Mouse (Mus musculus) neural tube, embryonic 11.5 days (tissue): ENCODE results near the gene Esr1. TPM values are rescaled to one million over a fixed set of nuclear protein-coding genes. Genes with fewer than 3 reads are reported as not detected.

Experiments
- ATAC-seq: fragments of 200-750 bp; cut with Nextera tagmentation; 2 replicates; pipeline ENCODE4 v1.8.0; 2017; ENCODE audit warnings: moderate number of reproducible peaks, mild to moderate bottlenecking, moderate TSS enrichment, moderate library complexity; ENCODE audit not compliant: insufficient read depth, low FRiP score, low TSS enrichment
- DNase-seq: peaks from one replicate; pipeline ENCODE4 v3.0.0-alpha.2; 2015; ENCODE audit warnings: low spot score
- H3K27ac ChIP-seq: fragments of 300-500 bp; sonication (generic); 2 replicates; pipeline ENCODE4 v1.5.1; 2014; ENCODE audit warnings: low read depth, mild to moderate bottlenecking, low read length
- H3K27me3 ChIP-seq: fragments of 300-500 bp; sonication (generic); 2 replicates; pipeline ENCODE4 v1.6.1; 2014; ENCODE audit warnings: mild to moderate bottlenecking, low read length, mixed read lengths; ENCODE audit not compliant: control insufficient read depth, insufficient read depth
- H3K36me3 ChIP-seq: fragments of 300-500 bp; sonication (generic); 2 replicates; pipeline ENCODE4 v1.6.1; 2014; ENCODE audit warnings: mild to moderate bottlenecking, low read length, moderate library complexity, mixed read lengths; ENCODE audit not compliant: control insufficient read depth, insufficient read depth
- H3K4me1 ChIP-seq: fragments of 300-500 bp; sonication (generic); 2 replicates; pipeline ENCODE4 v1.6.1; 2014; ENCODE audit warnings: low read length, mixed read lengths; ENCODE audit not compliant: control insufficient read depth, insufficient read depth
- H3K4me2 ChIP-seq: fragments of 300-500 bp; sonication (generic); 2 replicates; pipeline ENCODE4 v1.6.1; 2014; ENCODE audit warnings: low read depth, mild to moderate bottlenecking, moderate library complexity
- H3K4me3 ChIP-seq: fragments of 300-500 bp; sonication (generic); 2 replicates; pipeline ENCODE4 v1.5.1; 2014; ENCODE audit warnings: low read depth, low read length
- H3K9ac ChIP-seq: fragments of 300-500 bp; sonication (generic); 2 replicates; pipeline ENCODE4 v1.6.1; 2014; ENCODE audit warnings: mild to moderate bottlenecking, low read length
- H3K9me3 ChIP-seq: fragments of 300-500 bp; sonication (generic); 2 replicates; pipeline ENCODE4 v1.6.1; 2016; ENCODE audit warnings: low read length; ENCODE audit not compliant: control insufficient read depth
- WGBS: fragments of 180-500 bp; shearing (Covaris S2); extraction: QIAGEN DNeasy Blood & Tissue Kit; methylation state at CpG from one replicate; pipeline ENCODE4 v1.1.7; 2014; 5-methylcytosine and 5-hydroxymethylcytosine counted together
- polyA plus RNA-seq: library from polyadenylated mRNA; unstranded; fragments of >200 nt; fragmentation: Nextera tagmentation; extraction: Ambion mirVana; gene quantifications from 2 replicates; pipeline ENCODE4 v1.2.1, GENCODE M21; 2014

Esr1 gene
- polyA plus RNA-seq, 1 experiment from 2014 or later = 0.08 TPM

DNA sequence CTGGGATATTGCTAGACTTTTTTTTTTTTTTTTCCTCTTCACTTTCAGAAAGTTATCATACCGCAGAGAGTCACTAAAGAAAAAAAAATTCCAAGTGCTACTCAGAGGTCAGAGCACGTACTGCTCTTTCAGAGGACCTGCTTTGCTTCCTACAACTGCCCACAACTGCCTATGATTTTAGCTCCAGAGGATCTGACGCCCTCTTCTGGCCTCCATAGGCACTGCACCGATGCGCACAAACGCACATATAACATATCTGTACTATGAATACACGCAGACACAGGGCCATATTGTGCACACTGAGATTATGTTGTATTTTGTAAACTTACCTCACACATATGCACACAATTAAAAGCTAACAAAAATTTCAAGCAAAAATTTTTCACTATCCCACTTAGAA, 15.0 kb downstream of the Esr1 start:
- Histone ChIP-seq H3K9me3 (no peaks in the 10 kb centered on the region), H3K4me1 (no peaks in the 10 kb centered on the region), H3K27me3 (no peaks in the 10 kb centered on the region), H3K36me3 (no peaks in the 10 kb centered on the region), H3K4me3 (no peak overlapping the region), H3K9ac (no peak overlapping the region), H3K27ac (no peak overlapping the region), H3K4me2 (no peak overlapping the region)
- DNase-seq = no peak
- ATAC-seq = no peak
- WGBS = 86% methylated on average over 7 of the region's 7 CpGs

DNA sequence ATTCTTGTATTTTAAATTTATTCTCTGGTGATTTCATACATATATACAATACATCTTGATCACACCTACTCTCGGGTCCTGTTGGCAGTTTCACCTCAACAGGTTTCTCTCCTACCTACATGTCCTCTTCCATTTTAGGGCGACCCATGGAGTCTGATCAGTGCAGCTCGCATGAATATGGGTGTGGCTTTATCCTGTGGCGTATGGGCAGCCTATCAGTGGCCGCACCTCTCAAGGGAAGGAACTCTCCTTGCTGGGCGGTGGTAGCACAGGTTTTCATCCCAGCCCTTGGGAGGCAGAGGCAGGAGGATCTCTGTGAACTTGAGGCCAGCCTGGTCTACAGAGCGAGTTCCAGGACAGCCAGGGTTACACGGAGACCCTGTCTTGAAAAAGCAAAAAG, 15.6 kb downstream of the Esr1 start:
- ATAC-seq = no peak
- Histone ChIP-seq H3K9me3 (no peaks in the 10 kb centered on the region), H3K4me2 (no peak overlapping the region), H3K4me1 (no peaks in the 10 kb centered on the region), H3K27ac (no peak overlapping the region), H3K36me3 (no peaks in the 10 kb centered on the region), H3K4me3 (no peak overlapping the region), H3K9ac (no peak overlapping the region), H3K27me3 (no peaks in the 10 kb centered on the region)
- DNase-seq = no peak
- 89% methylated on average over 8 of the region's 8 CpGs for WGBS

DNA sequence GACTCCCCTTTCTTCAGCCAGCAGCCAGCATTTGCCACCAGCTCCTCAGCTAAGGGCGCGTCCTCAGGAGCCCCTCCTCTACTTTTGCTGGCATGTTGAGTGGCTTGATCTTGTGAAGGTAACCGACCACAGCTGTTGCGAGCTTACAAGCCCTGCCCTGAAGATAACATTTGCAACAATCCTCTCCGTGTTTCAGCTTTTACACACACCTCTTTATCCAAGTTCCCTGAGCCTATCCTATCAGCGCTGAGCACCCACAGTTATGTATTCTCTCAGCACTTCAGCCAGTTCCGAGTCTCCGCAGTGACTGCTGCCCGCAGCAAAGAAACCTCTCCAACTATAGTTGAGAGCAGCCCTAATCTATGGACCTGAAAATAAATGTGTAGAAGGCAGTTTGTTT, 16.0 kb downstream of the Esr1 start:
- H3K36me3 ChIP-seq = no peaks in the 10 kb centered on the region
- no peak overlapping the region for H3K9ac ChIP-seq
- H3K9me3 ChIP-seq = no peaks in the 10 kb centered on the region
- no peaks in the 10 kb centered on the region for H3K4me1 ChIP-seq
- H3K27me3 ChIP-seq = no peaks in the 10 kb centered on the region
- DNase-seq = no peak
- H3K4me3 ChIP-seq = no peak overlapping the region
- H3K4me2 ChIP-seq = no peak overlapping the region
- ATAC-seq = no peak
- no peak overlapping the region for H3K27ac ChIP-seq
- 88% methylated on average over 9 of the region's 9 CpGs for WGBS

- Histone ChIP-seq H3K36me3 (no peaks in the 10 kb centered on the region), H3K9ac (no peak overlapping the region), H3K27ac (no peak overlapping the region), H3K9me3 (no peaks in the 10 kb centered on the region), H3K4me2 (no peak overlapping the region), H3K4me1 (no peaks in the 10 kb centered on the region), H3K4me3 (no peak overlapping the region), H3K27me3 (no peaks in the 10 kb centered on the region)
- DNase-seq = no peak
- ATAC-seq = no peak
Observed at GRCm38 (mm10) chr10:4629314-4629713, 17.9 kb downstream of the Esr1 start.

DNA sequence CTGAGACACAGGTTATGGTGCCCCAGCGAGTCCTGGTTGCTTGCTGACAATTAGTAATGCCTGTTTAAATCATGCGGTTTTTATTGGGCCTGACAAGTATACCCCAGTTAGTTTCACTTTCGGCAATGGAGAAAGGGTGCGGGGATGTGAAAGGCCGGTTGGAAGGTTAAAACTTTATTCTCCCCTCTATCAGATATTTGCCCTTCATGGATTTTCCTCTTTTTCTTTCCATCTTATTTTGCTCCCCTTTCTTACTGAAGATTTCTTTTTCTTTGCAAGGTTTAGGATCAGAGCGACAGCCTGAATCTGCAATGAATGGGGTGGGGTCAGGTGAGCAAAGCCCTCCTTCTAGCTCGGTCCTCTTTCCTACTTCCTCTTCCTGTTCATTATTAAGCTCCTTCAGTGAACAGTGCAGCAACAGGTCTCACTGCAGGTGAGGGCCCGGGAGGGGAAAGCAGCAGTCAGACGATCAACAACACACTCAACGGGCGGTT, 20.9 kb downstream of the Esr1 start:
- Histone ChIP-seq H3K4me2 (no peak overlapping the region), H3K4me3 (no peak overlapping the region), H3K36me3 (no peaks in the 10 kb centered on the region), H3K27ac (no peak overlapping the region), H3K4me1 (no peaks in the 10 kb centered on the region), H3K27me3 (no peaks in the 10 kb centered on the region), H3K9me3 (no peaks in the 10 kb centered on the region), H3K9ac (no peak overlapping the region)
- 78% methylated on average over 11 of the region's 11 CpGs for WGBS
- ATAC-seq (no peak), DNase-seq (no peak)

DNA sequence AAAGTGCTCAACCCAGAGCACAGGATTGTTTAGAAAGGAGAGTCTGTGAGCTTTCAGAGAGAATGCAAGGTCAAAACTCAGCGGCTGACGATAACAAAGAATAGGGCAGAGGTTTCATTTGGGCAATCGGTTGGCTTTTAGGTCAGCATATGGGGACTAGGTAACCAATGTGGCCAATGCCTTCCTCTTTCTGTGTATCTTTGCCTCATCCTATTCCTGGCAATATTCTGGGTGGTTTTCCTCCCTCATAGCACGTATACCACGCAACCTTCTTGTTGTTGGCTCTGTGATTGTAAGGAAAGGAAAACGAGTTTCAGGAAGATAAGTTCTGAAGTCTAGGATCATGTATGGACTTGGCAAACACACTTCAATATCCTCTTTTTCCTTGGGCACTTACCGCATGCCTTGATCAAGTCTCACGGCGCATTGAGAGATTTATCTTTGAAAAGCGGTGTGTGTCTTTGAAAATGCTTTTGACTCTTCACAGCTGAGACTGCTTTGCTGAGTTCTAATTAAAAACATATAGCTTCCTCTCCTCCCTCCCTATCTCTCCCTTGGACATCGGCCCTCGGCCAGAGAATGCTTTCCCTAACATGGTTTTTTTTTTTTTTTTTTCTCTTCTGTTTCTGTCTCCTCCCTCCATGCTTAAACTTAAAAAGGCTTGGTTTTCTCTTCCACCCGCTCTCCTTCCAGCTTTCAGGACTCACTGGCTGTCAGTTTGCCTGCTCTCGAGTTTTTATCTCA, 22.1 kb downstream of the Esr1 start:
- no peak overlapping the region for H3K4me3 ChIP-seq
- no peak for DNase-seq
- WGBS = 75% methylated on average over 14 of the region's 14 CpGs

DNA sequence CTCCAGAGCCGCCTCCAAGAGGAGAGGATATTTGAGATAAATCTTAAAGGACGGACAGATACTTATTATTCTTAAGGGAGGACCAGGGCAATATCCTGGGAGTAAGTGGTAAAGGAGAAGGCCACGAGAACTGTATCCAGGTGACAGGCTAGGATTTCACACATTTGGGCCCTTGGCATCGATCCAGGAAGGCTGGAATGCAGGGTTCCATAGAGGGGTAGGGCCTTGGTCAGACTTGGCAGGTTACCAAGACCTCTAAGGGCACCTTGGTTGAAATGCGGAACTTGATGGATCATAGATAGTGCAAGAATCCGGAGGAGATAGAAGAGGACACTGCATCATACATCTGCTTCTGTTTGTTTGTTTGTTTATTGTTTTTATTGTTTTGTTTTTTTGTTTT, 24.3 kb downstream of the Esr1 start:
- H3K36me3 ChIP-seq = no peaks in the 10 kb centered on the region
- no peak overlapping the region for H3K27ac ChIP-seq
- no peak overlapping the region for H3K9ac ChIP-seq
- no peak overlapping the region for H3K4me3 ChIP-seq
- H3K4me1 ChIP-seq = no peaks in the 10 kb centered on the region
- H3K4me2 ChIP-seq = no peak overlapping the region
- WGBS = 86% methylated on average over 6 of the region's 6 CpGs
- ATAC-seq (no peak), DNase-seq (no peak)
- no peaks in the 10 kb centered on the region for H3K9me3 ChIP-seq
- H3K27me3 ChIP-seq = no peaks in the 10 kb centered on the region

More for the DNA sequence above, 22.1 kb downstream of the Esr1 start:
- no peak for ATAC-seq
- Histone ChIP-seq H3K4me1 (no peaks in the 10 kb centered on the region), H3K4me2 (no peak overlapping the region), H3K9ac (no peak overlapping the region), H3K9me3 (no peaks in the 10 kb centered on the region), H3K27ac (no peak overlapping the region), H3K27me3 (no peaks in the 10 kb centered on the region), H3K36me3 (no peaks in the 10 kb centered on the region)

DNA sequence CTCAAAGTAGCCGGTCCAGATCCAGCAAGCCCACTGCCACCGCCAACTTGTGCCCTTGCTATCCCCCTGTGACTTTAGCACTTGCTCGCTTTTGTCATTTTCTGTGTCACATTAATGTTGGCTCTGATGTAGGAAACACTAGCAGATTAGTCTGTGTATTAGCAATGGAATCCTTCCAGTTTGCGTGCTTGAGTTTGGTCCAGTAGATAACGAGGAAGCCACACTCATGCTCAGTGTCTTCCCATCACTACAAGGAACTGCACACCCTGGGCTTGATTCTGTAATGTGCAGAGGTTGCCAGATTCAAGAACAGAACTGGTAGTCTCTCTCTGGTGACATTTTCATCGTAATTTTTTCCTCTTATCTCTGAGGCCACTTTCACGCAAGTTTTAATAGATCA, 34.7 kb downstream of the Esr1 start:
- H3K4me3 ChIP-seq = no peak overlapping the region
- no peak overlapping the region for H3K4me2 ChIP-seq
- H3K27ac ChIP-seq = no peak overlapping the region
- ATAC-seq = no peak
- no peak for DNase-seq
- H3K9me3 ChIP-seq = no peaks in the 10 kb centered on the region
- no peak overlapping the region for H3K9ac ChIP-seq
- H3K4me1 ChIP-seq = no peaks in the 10 kb centered on the region
- 95% methylated on average over 7 of the region's 7 CpGs for WGBS
- H3K36me3 ChIP-seq = no peaks in the 10 kb centered on the region
- H3K27me3 ChIP-seq = no peaks in the 10 kb centered on the region

- H3K27ac ChIP-seq = no peak overlapping the region
Observed at GRCm38 (mm10) chr10:4646851-4647250, 35.5 kb downstream of the Esr1 start.

More at GRCm38 (mm10) chr10:4646851-4647250, 35.5 kb downstream of the Esr1 start:
- 92% methylated on average over 9 of the region's 9 CpGs for WGBS
- Histone ChIP-seq H3K4me1 (no peaks in the 10 kb centered on the region), H3K36me3 (no peaks in the 10 kb centered on the region), H3K4me3 (no peak overlapping the region), H3K9me3 (no peaks in the 10 kb centered on the region), H3K4me2 (no peak overlapping the region), H3K27me3 (no peaks in the 10 kb centered on the region), H3K9ac (no peak overlapping the region)
- ATAC-seq (no peak), DNase-seq (no peak)
